Mouse (Mus musculus): Measurements from ENCODE around the gene Smyd1. TPM values are rescaled to one million over a fixed set of nuclear protein-coding genes. Genes with fewer than 3 reads are reported as not detected.

Gene Smyd1
- polyA plus RNA-seq, 2 experiments: 19.1 to 26.3 TPM

- H3K9me3 ChIP-seq (ENCODE audit: control insufficient read depth, low read length): no peaks in the 10 kb centered on the region
- no peak for ATAC-seq (ENCODE audit: low FRiP score, low read depth)
- H3K27ac ChIP-seq (replicated peaks; ENCODE audit: low read depth, low read length): no peak overlapping the region
These were observed 7.8 kb upstream of the Smyd1 start for GRCm38 (mm10) chr6:71329881-71330280.

GRCm38 (mm10) chr6:71324816-71325215 lies 2.8 kb upstream of the Smyd1 start:
- Histone ChIP-seq H3K27me3 (ENCODE audit: control insufficient read depth, insufficient read depth, low read length) (no peaks in the 10 kb centered on the region), H3K9me3 (ENCODE audit: control insufficient read depth, low read length) (no peaks in the 10 kb centered on the region), H3K9ac (ENCODE audit: low read depth, low read length, severe bottlenecking) (no peak overlapping the region), H3K27ac (replicated peaks; ENCODE audit: low read depth, low read length) (no peak overlapping the region), H3K4me2 (replicated peaks; ENCODE audit: low read depth, low read length, severe bottlenecking) (no peak overlapping the region), H3K36me3 (ENCODE audit: control insufficient read depth, insufficient read depth, low read length) (no peaks in the 10 kb centered on the region), H3K4me3 (replicated peaks; ENCODE audit: low read length) (no peak overlapping the region), H3K4me1 (ENCODE audit: control insufficient read depth, insufficient read depth, low read length) (no peaks in the 10 kb centered on the region)
- TF ChIP-seq POLR2A (IDR thresholded peaks at IDR 0.05; ENCODE audit: borderline replicate concordance, extremely low read depth, insufficient read depth, insufficient read length): no peak
- ATAC-seq (ENCODE audit: low FRiP score, low read depth): no peak
- DNase-seq (ENCODE audit: low spot score): no peak
- 85% methylated on average over 9 of the region's 9 CpGs for WGBS

More at GRCm38 (mm10) chr6:71329881-71330280, 7.8 kb upstream of the Smyd1 start:
- Histone ChIP-seq H3K4me2 (replicated peaks; ENCODE audit: low read depth, low read length, severe bottlenecking) (no peak overlapping the region), H3K9ac (ENCODE audit: low read depth, low read length, severe bottlenecking) (no peak overlapping the region), H3K27me3 (ENCODE audit: control insufficient read depth, insufficient read depth, low read length) (no peaks in the 10 kb centered on the region), H3K36me3 (ENCODE audit: control insufficient read depth, insufficient read depth, low read length) (no peaks in the 10 kb centered on the region), H3K4me3 (replicated peaks; ENCODE audit: low read length) (no peak overlapping the region), H3K4me1 (ENCODE audit: control insufficient read depth, insufficient read depth, low read length) (no peaks in the 10 kb centered on the region)
- DNase-seq (ENCODE audit: low spot score): no peak
- 84% methylated on average over 6 of the region's 6 CpGs for WGBS
- TF ChIP-seq POLR2A (IDR thresholded peaks at IDR 0.05; ENCODE audit: borderline replicate concordance, extremely low read depth, insufficient read depth, insufficient read length): no peak

- DNase-seq (ENCODE audit: low spot score): no peak
- H3K27me3 ChIP-seq (ENCODE audit: control insufficient read depth, insufficient read depth, low read length): no peaks in the 10 kb centered on the region
- H3K4me1 ChIP-seq (ENCODE audit: control insufficient read depth, insufficient read depth, low read length): no peaks in the 10 kb centered on the region
- no peak within 1 kb of the TSS for H3K4me3 ChIP-seq (replicated peaks; ENCODE audit: low read length)
- H3K27ac ChIP-seq (replicated peaks; ENCODE audit: low read depth, low read length): no peak within 1 kb of the TSS
- no peak for ATAC-seq (ENCODE audit: low FRiP score, low read depth)
- 76% methylated on average over 7 of the region's 7 CpGs for WGBS
- H3K36me3 ChIP-seq (ENCODE audit: control insufficient read depth, insufficient read depth, low read length): no peaks in the 10 kb centered on the region
- TF ChIP-seq POLR2A (IDR thresholded peaks at IDR 0.05; ENCODE audit: borderline replicate concordance, extremely low read depth, insufficient read depth, insufficient read length): no peak
- no peak within 1 kb of the TSS for H3K4me2 ChIP-seq (replicated peaks; ENCODE audit: low read depth, low read length, severe bottlenecking)
- H3K9ac ChIP-seq (ENCODE audit: low read depth, low read length, severe bottlenecking): no peak within 1 kb of the TSS
- no peaks in the 10 kb centered on the region for H3K9me3 ChIP-seq (ENCODE audit: control insufficient read depth, low read length)
These were observed 473 bp upstream of the Smyd1 start, which contains the start of gene Cd8b1 for GRCm38 (mm10) chr6:71322491-71322921. Cd8b1 (plus strand) TSS chr6:71322788.

GRCm38 (mm10) chr6:71307486-71307885 lies 14.5 kb downstream of the Smyd1 start:
- Histone ChIP-seq H3K4me3 (replicated peaks; ENCODE audit: low read length) (no peak overlapping the region), H3K9ac (ENCODE audit: low read depth, low read length, severe bottlenecking) (no peak overlapping the region), H3K9me3 (ENCODE audit: control insufficient read depth, low read length) (no peaks in the 10 kb centered on the region), H3K27me3 (ENCODE audit: control insufficient read depth, insufficient read depth, low read length) (no peaks in the 10 kb centered on the region), H3K4me2 (replicated peaks; ENCODE audit: low read depth, low read length, severe bottlenecking) (no peak overlapping the region), H3K36me3 (ENCODE audit: control insufficient read depth, insufficient read depth, low read length) (no peaks in the 10 kb centered on the region), H3K4me1 (ENCODE audit: control insufficient read depth, insufficient read depth, low read length) (no peaks in the 10 kb centered on the region), H3K27ac (replicated peaks; ENCODE audit: low read depth, low read length) (no peak overlapping the region)
- ATAC-seq (ENCODE audit: low FRiP score, low read depth): no peak
- WGBS: 86% methylated on average over 8 of the region's 8 CpGs
- no peak for DNase-seq (ENCODE audit: low spot score)
- no peak for TF ChIP-seq POLR2A (IDR thresholded peaks at IDR 0.05; ENCODE audit: borderline replicate concordance, extremely low read depth, insufficient read depth, insufficient read length)

- Histone ChIP-seq H3K27ac (replicated peaks; ENCODE audit: low read depth, low read length) (no peak overlapping the region), H3K9me3 (ENCODE audit: control insufficient read depth, low read length) (no peaks in the 10 kb centered on the region), H3K27me3 (ENCODE audit: control insufficient read depth, insufficient read depth, low read length) (no peaks in the 10 kb centered on the region), H3K9ac (ENCODE audit: low read depth, low read length, severe bottlenecking) (no peak overlapping the region), H3K4me1 (ENCODE audit: control insufficient read depth, insufficient read depth, low read length) (no peaks in the 10 kb centered on the region), H3K4me2 (replicated peaks; ENCODE audit: low read depth, low read length, severe bottlenecking) (no peak overlapping the region), H3K36me3 (ENCODE audit: control insufficient read depth, insufficient read depth, low read length) (no peaks in the 10 kb centered on the region), H3K4me3 (replicated peaks; ENCODE audit: low read length) (no peak overlapping the region)
- TF ChIP-seq POLR2A (IDR thresholded peaks at IDR 0.05; ENCODE audit: borderline replicate concordance, extremely low read depth, insufficient read depth, insufficient read length): no peak
- 59% methylated on average over 6 of the region's 6 CpGs for WGBS
- ATAC-seq (ENCODE audit: low FRiP score, low read depth) (no peak), DNase-seq (ENCODE audit: low spot score) (no peak)
These were observed 19.8 kb downstream of the Smyd1 start for GRCm38 (mm10) chr6:71302097-71302731.

Measured in limb, embryonic 14.5 days (tissue).